Mouse (Mus musculus): Measurements from ENCODE around the gene Ckmt1.

DNA sequence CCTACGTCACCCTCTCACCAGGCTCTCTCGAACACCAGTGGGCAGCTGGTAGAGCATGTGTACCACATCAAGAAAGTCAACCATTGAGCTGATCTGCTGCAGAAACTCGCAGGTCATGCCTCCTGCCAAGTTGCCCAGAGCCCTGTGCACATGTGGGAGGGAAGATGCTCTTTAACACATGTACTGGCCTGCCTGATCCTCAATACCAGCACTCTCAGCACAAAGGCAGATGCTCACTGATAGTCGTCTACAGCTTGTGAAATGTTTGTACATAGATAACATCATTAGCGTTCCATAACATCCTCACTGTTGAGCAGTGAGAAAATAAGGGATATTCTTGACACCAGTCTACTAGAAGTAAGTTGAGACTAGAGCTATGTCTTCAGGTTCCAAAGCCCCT, 13.4 kb downstream of the Ckmt1 start:
- no peak for TF ChIP-seq EP300 (IDR thresholded peaks at IDR 0.05; ENCODE audit: low read depth)
- no peak for TF ChIP-seq CTCF (IDR thresholded peaks at IDR 0.05; ENCODE audit: low read depth)

Measured in heart, postnatal 0 days (tissue).